Mouse (Mus musculus) small intestine, adult 2 months (tissue): Measurements from ENCODE around the gene Noct. TPM values are rescaled to one million over a fixed set of nuclear protein-coding genes. Genes with fewer than 3 reads are reported as not detected.
A peak's percentile ranks its signal among the peaks of the same experiment; 100 is the strongest.

Source experiments
- H3K27ac ChIP-seq: fragments of 200-500 bp; 2 replicates; pipeline ENCODE4 v1.5.1; 2012; ENCODE audit warnings: low read depth, low read length, control low read depth, inconsistent platforms; ENCODE audit not compliant: insufficient read depth
- H3K27me3 ChIP-seq: fragments of 200-500 bp; 2 replicates; pipeline ENCODE4 v1.6.1; 2012; ENCODE audit warnings: mild to moderate bottlenecking, moderate library complexity, low read length, inconsistent platforms; ENCODE audit not compliant: control insufficient read depth, insufficient read depth
- H3K36me3 ChIP-seq: fragments of 200-500 bp; 2 replicates; pipeline ENCODE4 v1.6.1; 2012; ENCODE audit warnings: mild to moderate bottlenecking, low read length, control low read depth, inconsistent platforms; ENCODE audit not compliant: control insufficient read depth, insufficient read depth
- H3K4me1 ChIP-seq: fragments of 200-500 bp; 2 replicates; pipeline ENCODE4 v1.6.1; 2012; ENCODE audit warnings: low read length, inconsistent platforms, mixed read lengths; ENCODE audit not compliant: control insufficient read depth, insufficient read depth, insufficient read length
- H3K4me3 ChIP-seq: fragments of 200-500 bp; 2 replicates; pipeline ENCODE4 v1.5.1; 2012; ENCODE audit warnings: low read depth, mild to moderate bottlenecking, control low read depth, inconsistent platforms, low read length, moderate library complexity
- CTCF ChIP-seq: fragments of 200-500 bp; IDR thresholded peaks from 2 replicates; pipeline ENCODE4 v1.5.1; 2012; ENCODE audit warnings: low read depth, mild to moderate bottlenecking, control low read depth, inconsistent platforms, low read length, moderate library complexity, mixed read lengths; ENCODE audit not compliant: insufficient replicate concordance, insufficient read length; ENCODE audit errors: extremely low read depth
- POLR2A ChIP-seq: fragments of 200-500 bp; IDR thresholded peaks from 2 replicates; pipeline ENCODE4 v1.6.1; 2012; ENCODE audit warnings: low read depth, mild to moderate bottlenecking, control low read depth, inconsistent platforms, low read length, moderate library complexity
- WGBS: fragments of 180-500 bp; shearing (Covaris S2); methylation state at CpG from one replicate; pipeline ENCODE4 v1.1.7; 2018; 5-methylcytosine and 5-hydroxymethylcytosine counted together
- polyA plus RNA-seq: library from polyadenylated mRNA; depleted of rRNA; stranded (reverse); fragments of >200 nt; gene quantifications from 2 replicates; pipeline ENCODE4 v1.2.3, GENCODE M21; 2012

Gene Noct
- polyA plus RNA-seq, 1 experiment: 56.2 TPM

DNA sequence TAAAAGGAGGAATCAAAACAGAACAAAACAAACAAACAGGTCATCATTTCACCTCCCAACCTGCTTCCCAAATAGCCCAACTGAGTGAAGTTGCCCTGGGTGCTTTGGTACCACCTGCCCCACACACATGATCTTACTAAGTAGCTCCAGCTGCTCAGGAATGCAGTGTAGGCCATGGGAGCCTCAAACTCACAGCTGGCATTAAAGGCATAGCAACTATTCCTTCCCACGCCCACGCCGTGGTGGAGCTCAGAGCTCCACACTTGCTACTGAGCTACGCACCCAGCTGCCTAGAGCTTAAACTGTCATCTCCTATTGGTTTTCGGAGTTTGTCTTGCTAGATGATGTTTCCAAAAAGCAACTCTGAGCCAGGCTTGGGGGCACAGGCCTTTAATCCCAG, 5.0 kb upstream of the Noct start:
- Histone ChIP-seq H3K27ac (no peak overlapping the region), H3K36me3 (no peaks in the 10 kb centered on the region), H3K27me3 (no peaks in the 10 kb centered on the region), H3K4me3 (no peak overlapping the region), H3K4me1 (peaks cover 9% of the 10 kb centered on the region; the same call in 1 of the 2 replicates)
- TF ChIP-seq POLR2A (no peak), CTCF (no peak)
- WGBS: 94% methylated on average over 5 of the region's 5 CpGs

DNA sequence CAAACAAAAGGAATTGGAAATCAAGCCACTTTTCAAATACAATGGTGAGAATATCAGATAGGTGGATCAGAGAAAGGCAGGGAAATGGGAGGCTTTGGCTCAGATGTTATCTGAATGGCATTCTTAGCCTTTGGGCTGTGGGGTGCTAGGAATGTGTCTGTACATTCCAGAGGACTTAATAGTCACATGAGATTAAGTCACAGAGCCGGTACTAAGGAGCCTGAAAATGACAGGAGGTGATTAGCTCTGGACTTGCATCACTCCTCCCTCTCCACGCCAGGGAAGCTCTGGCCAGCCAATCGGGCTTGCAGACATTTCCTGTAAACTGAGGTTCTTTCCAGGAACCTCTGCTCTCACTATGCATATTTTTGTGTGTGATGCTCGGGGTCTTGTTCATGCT, 3.4 kb upstream of the Noct start:
- 38% methylated on average over 4 of the region's 4 CpGs for WGBS
- no peaks in the 10 kb centered on the region for H3K27me3 ChIP-seq
- TF ChIP-seq POLR2A (no peak), CTCF (no peak)
- H3K36me3 ChIP-seq: no peaks in the 10 kb centered on the region
- H3K4me3 ChIP-seq: no peak overlapping the region
- peaks cover 9% of the 10 kb centered on the region; the same call in 1 of the 2 replicates for H3K4me1 ChIP-seq
- H3K27ac ChIP-seq: peak overlapping the region; percentile 79

DNA sequence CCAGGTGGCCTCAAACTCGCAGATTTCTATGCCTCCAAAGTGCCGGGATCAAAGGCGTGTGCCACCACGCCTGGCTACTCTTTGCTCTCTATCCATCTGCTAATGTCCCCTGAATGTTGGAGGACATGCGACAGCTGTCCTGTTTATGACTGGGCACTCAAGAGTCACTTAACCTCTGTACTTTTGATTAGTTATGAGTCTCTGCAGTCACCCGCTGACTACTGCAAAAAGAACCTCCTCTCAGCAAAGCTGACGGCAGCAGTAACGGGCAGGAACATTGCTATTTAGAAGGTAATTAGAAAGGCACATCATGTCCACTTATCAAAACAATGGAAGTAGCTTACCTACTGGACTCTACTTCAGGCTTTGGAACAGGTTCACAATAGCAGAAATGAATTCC, 2.4 kb upstream of the Noct start:
- no peak for TF ChIP-seq CTCF
- TF ChIP-seq POLR2A: no peak
- Histone ChIP-seq H3K27ac (peak overlapping the region; percentile 75), H3K27me3 (no peaks in the 10 kb centered on the region), H3K4me1 (peaks cover 9% of the 10 kb centered on the region; the same call in 1 of the 2 replicates), H3K36me3 (no peaks in the 10 kb centered on the region), H3K4me3 (no peak overlapping the region)
- 28% methylated on average over 8 of the region's 8 CpGs for WGBS

DNA sequence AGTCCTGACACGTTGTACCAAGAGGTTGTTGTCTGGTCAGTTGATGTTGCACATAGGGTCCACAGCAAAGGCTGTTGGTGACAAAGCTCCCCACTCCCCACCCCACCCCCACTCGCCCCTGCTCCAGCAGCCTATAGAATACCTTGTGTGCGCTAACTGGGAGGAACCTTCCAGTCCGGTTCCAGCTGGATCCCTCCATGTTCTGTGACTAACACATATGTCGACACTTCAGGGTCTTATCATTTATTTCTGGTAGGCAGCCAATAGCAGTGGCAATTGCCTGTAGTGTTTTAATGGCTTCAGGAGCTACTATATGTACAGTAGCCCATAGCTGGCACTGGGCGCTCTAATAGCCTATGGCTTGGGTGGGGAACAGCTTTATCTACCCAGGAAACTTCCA, 1.9 kb upstream of the Noct start:
- 57% methylated on average over 6 of the region's 6 CpGs for WGBS
- H3K27me3 ChIP-seq: no peaks in the 10 kb centered on the region

DNA sequence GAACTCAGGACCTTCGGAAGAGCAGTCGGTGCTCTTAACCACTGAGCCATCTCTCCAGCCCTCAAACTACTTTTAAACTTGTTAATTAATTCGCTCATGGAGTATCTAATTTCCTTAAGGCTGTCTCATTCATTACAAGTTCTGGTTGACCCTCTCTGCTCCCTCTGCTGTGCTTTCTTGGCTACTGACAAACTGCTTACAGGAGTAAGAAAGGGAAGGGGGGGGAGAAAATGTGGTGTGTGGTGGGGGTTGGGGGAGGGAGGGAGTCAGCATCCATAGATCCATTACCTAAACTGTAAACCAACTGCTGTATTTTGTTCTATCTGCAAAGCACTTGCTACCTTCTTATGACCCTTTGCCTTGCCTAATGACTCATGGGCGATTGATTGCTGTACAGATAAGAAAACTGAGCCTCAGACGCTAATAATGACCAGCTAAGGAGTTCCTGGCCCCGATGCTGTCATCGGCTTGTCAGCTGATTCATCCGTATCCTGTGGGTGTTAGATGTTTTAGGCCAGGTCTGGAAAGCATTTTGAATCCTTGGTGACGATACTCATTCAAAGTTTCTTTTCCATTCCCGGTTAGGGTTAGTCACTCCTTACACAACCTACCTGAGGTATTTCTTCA, 1.3 kb upstream of the Noct start:
- 62% methylated on average over 10 of the region's 10 CpGs for WGBS
- TF ChIP-seq CTCF (no peak), POLR2A (no peak)
- H3K27me3 ChIP-seq: no peaks in the 10 kb centered on the region
- no peak overlapping the region for H3K4me3 ChIP-seq
- H3K36me3 ChIP-seq: no peaks in the 10 kb centered on the region
- peaks cover 9% of the 10 kb centered on the region; the same call in 1 of the 2 replicates for H3K4me1 ChIP-seq
- H3K27ac ChIP-seq: peak overlapping the region; percentile 96

More for the DNA sequence above, 1.9 kb upstream of the Noct start:
- Histone ChIP-seq H3K36me3 (no peaks in the 10 kb centered on the region), H3K27ac (peak overlapping the region; percentile 75), H3K4me3 (no peak overlapping the region), H3K4me1 (peaks cover 9% of the 10 kb centered on the region; the same call in 1 of the 2 replicates)
- TF ChIP-seq POLR2A (no peak), CTCF (no peak)

DNA sequence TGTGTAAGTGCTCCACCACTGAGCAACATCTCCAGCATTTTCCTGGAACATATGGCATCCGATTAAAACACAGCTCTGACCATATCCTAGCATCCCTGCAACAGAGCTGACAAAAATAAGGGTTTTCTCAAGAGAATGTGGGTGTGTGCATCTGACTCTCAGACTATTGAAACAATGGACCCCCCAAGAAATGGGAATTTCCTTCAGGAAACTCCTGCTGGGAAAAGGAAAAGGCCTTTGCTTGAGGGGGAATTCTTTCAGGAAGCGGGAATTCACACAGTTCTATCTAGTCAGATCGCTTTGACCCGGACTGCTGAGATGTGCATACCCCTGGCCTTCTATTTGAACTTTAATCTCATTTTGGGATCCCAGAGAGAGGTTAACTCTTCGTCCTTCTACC, 691 bp upstream of the Noct start:
- TF ChIP-seq CTCF (no peak), POLR2A (no peak)
- Histone ChIP-seq H3K4me1 (peaks cover 9% of the 10 kb centered on the region; the same call in 1 of the 2 replicates), H3K27ac (peak overlapping the region; percentile 96), H3K36me3 (0 out of 2 replicates have a peak, but pooled peaks cover 2% of the 10 kb centered on the region), H3K27me3 (no peaks in the 10 kb centered on the region), H3K4me3 (no peak overlapping the region; the same call in 1 of the 2 replicates)
- 54% methylated on average over 5 of the region's 5 CpGs for WGBS

DNA sequence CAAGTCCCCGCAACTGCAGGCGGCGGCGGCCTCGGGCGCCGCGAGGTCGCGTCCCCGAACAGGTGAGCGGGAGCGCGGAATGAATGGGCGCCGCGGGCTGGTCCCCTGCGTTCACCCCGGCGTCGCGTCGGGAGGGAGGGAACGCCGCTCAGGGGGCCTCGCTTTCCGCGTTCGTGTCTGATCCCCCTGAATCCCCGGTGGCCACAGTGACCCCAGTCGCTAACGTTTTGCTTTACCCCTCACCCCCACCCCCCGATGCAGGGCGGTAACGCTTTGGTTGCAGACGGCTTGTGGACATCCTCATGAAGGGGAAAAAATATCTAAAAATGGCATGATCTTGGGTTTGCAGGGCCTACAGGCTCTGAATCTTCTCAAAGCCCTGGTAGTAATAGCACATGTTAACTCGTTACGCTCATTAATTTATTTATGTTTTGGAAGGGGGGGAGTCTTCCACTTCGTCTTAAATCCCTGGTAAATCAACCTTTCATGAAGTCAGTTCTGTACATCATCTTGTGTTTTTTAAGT, 1.0 kb downstream of the Noct start:
- Histone ChIP-seq H3K4me1 (peaks cover 12% of the 10 kb centered on the region; the same call in 1 of the 2 replicates), H3K27ac (peak overlapping the region; percentile 96), H3K27me3 (no peaks in the 10 kb centered on the region), H3K36me3 (0 out of 2 replicates have a peak, but pooled peaks cover 4% of the 10 kb centered on the region), H3K4me3 (peak overlapping the region; percentile 100)
- no peak for TF ChIP-seq CTCF
- TF ChIP-seq POLR2A: no peak
- WGBS: 3% methylated on average over 39 of the region's 39 CpGs
